Mouse (Mus musculus) C2C12 (cell line): ENCODE results near the gene B4galt3. TPM values are rescaled to one million over a fixed set of nuclear protein-coding genes. Genes with fewer than 3 reads are reported as not detected.

Experiments
- H3K27me3 ChIP-seq: one replicate; pipeline ENCODE4 v1.6.1; 2011; ENCODE audit not compliant: control insufficient read depth, insufficient read depth, insufficient read length
- H3K36me3 ChIP-seq: one replicate; pipeline ENCODE4 v1.6.1; 2011; ENCODE audit not compliant: control insufficient read depth, insufficient read depth
- H3K4me3 ChIP-seq: one replicate; pipeline ENCODE4 v1.5.1; 2011; ENCODE audit warnings: mild to moderate bottlenecking, control low read depth; ENCODE audit not compliant: poor library complexity, insufficient read depth, severe bottlenecking
- H3K79me2 ChIP-seq: one replicate; pipeline ENCODE4 v1.6.1; 2011; ENCODE audit not compliant: control insufficient read depth, insufficient read depth
- H3K79me3 ChIP-seq: one replicate; pipeline ENCODE4 v1.6.1; 2011; ENCODE audit warnings: low read depth, control low read depth
- H3ac ChIP-seq: one replicate; pipeline ENCODE3; 2011; ENCODE audit warnings: low read depth; ENCODE audit not compliant: control insufficient read depth, insufficient read length
- CEBPB ChIP-seq: IDR thresholded peaks from one replicate; pipeline ENCODE4 v1.6.1; 2011; ENCODE audit warnings: low read depth, mild to moderate bottlenecking, control low read depth, moderate library complexity
- CTCF ChIP-seq: IDR thresholded peaks from one replicate; pipeline ENCODE4 v1.5.1; 2011; ENCODE audit not compliant: control insufficient read depth, insufficient read depth, insufficient read length
- FOSL1 ChIP-seq: IDR thresholded peaks from one replicate; pipeline ENCODE4 v1.8.0; 2011; ENCODE audit warnings: mild to moderate bottlenecking, low read length; ENCODE audit not compliant: poor library complexity, insufficient read depth, severe bottlenecking
- MAX ChIP-seq: IDR thresholded peaks from one replicate; pipeline ENCODE4 v1.6.1; 2011; ENCODE audit warnings: mild to moderate bottlenecking, control low read depth
- MYOD1 ChIP-seq: IDR thresholded peaks from one replicate; pipeline ENCODE4 v1.6.1; 2011; ENCODE audit warnings: low read depth; ENCODE audit not compliant: control insufficient read depth, insufficient read length
- MYOG ChIP-seq: IDR thresholded peaks from one replicate; pipeline ENCODE4 v1.6.1; 2011; ENCODE audit not compliant: control insufficient read depth, insufficient read length; ENCODE audit errors: extremely low read depth
- USF1 ChIP-seq: IDR thresholded peaks from one replicate; pipeline ENCODE4 v1.6.1; 2011; ENCODE audit warnings: low read depth, mild to moderate bottlenecking, control low read depth, moderate library complexity
- long read RNA-seq, 2 experiments: library from polyadenylated mRNA; unstranded; transcript quantifications; one replicate each; pipeline ENCODE4 v2.0.0; 2019 to 2020
- polyA plus RNA-seq: library from polyadenylated mRNA; unstranded; fragments of >200 nt; fragmentation: generic; extraction: Trizol; gene quantifications from one replicate; pipeline ENCODE4 v1.2.1, GENCODE M21; 2012; ENCODE audit warnings: missing spikeins

B4galt3 gene
- polyA plus RNA-seq, result 17.4 TPM
- long read RNA-seq, experiment 1, transcript B4galt3-201 (8 exons, 1,998 nt), result major isoform, 22 of 30 reads
- long read RNA-seq, experiment 1, partial matches to known transcripts, result 4 of 30 reads
- long read RNA-seq, experiment 1, other reads (novel, unspliced or antisense), result 4 of 30 reads
- long read RNA-seq, experiment 2, transcript B4galt3-201 (8 exons, 1,998 nt), result major isoform, 69 of 81 reads
- long read RNA-seq, experiment 2, partial matches to known transcripts, result 2 of 81 reads
- long read RNA-seq, experiment 2, other reads (novel, unspliced or antisense), result 10 of 81 reads

- Histone ChIP-seq H3K36me3 (peaks cover 11% of the 10 kb centered on the region), H3K27me3 (no peaks in the 10 kb centered on the region), H3ac (peak within 1 kb of the TSS; percentile 89), H3K79me3 (no peaks in the 10 kb centered on the region), H3K79me2 (peaks cover 14% of the 10 kb centered on the region), H3K4me3 (peak within 1 kb of the TSS; percentile 98)
- TF ChIP-seq CTCF (no peak), CEBPB (no peak), MAX (no peak), MYOD1 (no peak), USF1 (no peak)
Measured at GRCm38 (mm10) chr1:171269848-171270572, at the start of gene B4galt3. TSS of gene B4galt3 (plus strand) at chr1:171270328.

DNA sequence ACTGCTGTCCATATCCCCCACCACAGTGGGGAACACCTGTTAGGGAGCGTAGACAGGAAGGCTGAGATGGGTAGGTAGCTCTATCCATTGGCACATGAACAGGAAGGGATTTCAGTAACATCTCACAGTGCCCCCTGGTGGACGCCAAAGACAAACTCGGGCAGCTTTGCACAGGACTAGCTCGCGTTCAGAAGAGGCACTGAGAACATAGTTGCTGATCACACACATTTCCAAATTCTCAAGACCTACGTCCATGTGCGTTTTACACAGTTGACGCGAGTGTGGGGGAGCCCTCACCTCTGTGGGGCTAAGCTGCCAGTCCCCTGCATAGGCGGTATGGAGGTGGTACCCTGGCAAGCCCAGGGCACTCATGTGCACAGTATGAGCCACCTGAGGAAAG is 49.3 kb upstream of the B4galt3 start:
- H3K79me2 ChIP-seq, result no peaks in the 10 kb centered on the region
- peak; percentile 66 for TF ChIP-seq CTCF
- TF ChIP-seq MYOG, result no peak
- TF ChIP-seq USF1, result no peak
- no peak overlapping the region for H3ac ChIP-seq
- H3K79me3 ChIP-seq, result no peaks in the 10 kb centered on the region
- H3K36me3 ChIP-seq, result peaks cover 18% of the 10 kb centered on the region
- no peak overlapping the region for H3K4me3 ChIP-seq
- no peaks in the 10 kb centered on the region for H3K27me3 ChIP-seq

GRCm38 (mm10) chr1:171221281-171222193 is 48.6 kb upstream of the B4galt3 start:
- TF ChIP-seq USF1, result no peak
- TF ChIP-seq FOSL1, result no peak
- TF ChIP-seq MYOG, result no peak
- TF ChIP-seq CEBPB, result no peak
- TF ChIP-seq CTCF, result no peak
- no peak for TF ChIP-seq MYOD1
- no peak for TF ChIP-seq MAX
- H3K36me3 ChIP-seq, result peaks cover 18% of the 10 kb centered on the region

GRCm38 (mm10) chr1:171222238-171223155 is 47.6 kb upstream of the B4galt3 start, which contains the start of gene Tomm40l:
TSS of gene Tomm40l (minus strand) at chr1:171222514.
- no peaks in the 10 kb centered on the region for H3K79me2 ChIP-seq
- TF ChIP-seq CEBPB (no peak), USF1 (no peak), MAX (no peak), FOSL1 (no peak), MYOD1 (no peak), CTCF (no peak), MYOG (no peak)
- no peaks in the 10 kb centered on the region for H3K27me3 ChIP-seq
- peak within 1 kb of the TSS; percentile 66 for H3K4me3 ChIP-seq
- peak within 1 kb of the TSS; percentile 76 for H3ac ChIP-seq
- no peaks in the 10 kb centered on the region for H3K79me3 ChIP-seq
- H3K36me3 ChIP-seq, result peaks cover 18% of the 10 kb centered on the region

More at GRCm38 (mm10) chr1:171221281-171222193, 48.6 kb upstream of the B4galt3 start:
- H3ac ChIP-seq, result peak overlapping the region; percentile 76
- peak overlapping the region; percentile 66 for H3K4me3 ChIP-seq
- H3K79me3 ChIP-seq, result no peaks in the 10 kb centered on the region
- H3K79me2 ChIP-seq, result no peaks in the 10 kb centered on the region
- no peaks in the 10 kb centered on the region for H3K27me3 ChIP-seq

DNA sequence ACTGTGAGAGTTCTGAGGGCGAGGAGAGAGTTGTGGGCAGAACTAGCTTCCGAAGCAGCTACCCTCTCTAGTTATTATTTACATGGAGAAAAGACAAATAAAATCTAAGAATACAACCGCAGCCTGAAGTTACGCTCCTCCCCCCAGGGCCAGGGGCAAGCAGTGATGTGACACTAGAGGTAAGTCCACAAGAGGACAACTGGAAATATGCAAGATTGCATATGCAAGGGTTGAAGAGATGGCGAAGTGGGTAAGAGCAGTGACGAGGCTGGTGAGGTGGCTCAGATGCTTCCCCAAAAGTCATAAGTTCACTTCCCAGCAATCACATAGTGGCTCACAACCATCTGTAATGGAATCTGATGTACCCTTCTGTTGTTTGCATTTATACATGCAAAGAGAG is 47.0 kb upstream of the B4galt3 start:
- TF ChIP-seq MYOD1 (no peak), CEBPB (no peak), USF1 (no peak), FOSL1 (no peak), MAX (no peak), MYOG (no peak), CTCF (no peak)
- Histone ChIP-seq H3K27me3 (no peaks in the 10 kb centered on the region), H3K79me2 (no peaks in the 10 kb centered on the region), H3K4me3 (peak overlapping the region; percentile 14), H3K79me3 (no peaks in the 10 kb centered on the region), H3K36me3 (peaks cover 18% of the 10 kb centered on the region), H3ac (no peak overlapping the region)
